Mouse (Mus musculus) liver, adult 2 months (tissue): Measurements from ENCODE around the gene Mlkl.

Experiments used
- CTCF ChIP-seq: fragments of 200-500 bp; IDR thresholded peaks from 2 replicates; pipeline ENCODE4 v1.5.1; 2011; ENCODE audit warnings: low read depth, low read length, control low read depth
- POLR2A ChIP-seq: fragments of 200-500 bp; IDR thresholded peaks from 2 replicates; pipeline ENCODE4 v1.6.1; 2011; ENCODE audit warnings: low read length, control low read depth; ENCODE audit not compliant: insufficient read depth; ENCODE audit errors: extremely low read depth

- TF ChIP-seq POLR2A (no peak), CTCF (no peak)
Measured at GRCm38 (mm10) chr8:111366610-111367234, 28.7 kb upstream of the Mlkl start.
